Mouse (Mus musculus) CD8-positive naive resting alpha-beta T cell, adult 2 months (primary cell): Measurements from ENCODE around the gene Txlng.

Source experiments
- DNase-seq, 2 experiments: peaks; one replicate each; pipeline ENCODE4 v3.0.0; 2022; ENCODE audit warnings: low read depth in 2 of 2, low spot score in 2 of 2

Gene Txlng

DNA sequence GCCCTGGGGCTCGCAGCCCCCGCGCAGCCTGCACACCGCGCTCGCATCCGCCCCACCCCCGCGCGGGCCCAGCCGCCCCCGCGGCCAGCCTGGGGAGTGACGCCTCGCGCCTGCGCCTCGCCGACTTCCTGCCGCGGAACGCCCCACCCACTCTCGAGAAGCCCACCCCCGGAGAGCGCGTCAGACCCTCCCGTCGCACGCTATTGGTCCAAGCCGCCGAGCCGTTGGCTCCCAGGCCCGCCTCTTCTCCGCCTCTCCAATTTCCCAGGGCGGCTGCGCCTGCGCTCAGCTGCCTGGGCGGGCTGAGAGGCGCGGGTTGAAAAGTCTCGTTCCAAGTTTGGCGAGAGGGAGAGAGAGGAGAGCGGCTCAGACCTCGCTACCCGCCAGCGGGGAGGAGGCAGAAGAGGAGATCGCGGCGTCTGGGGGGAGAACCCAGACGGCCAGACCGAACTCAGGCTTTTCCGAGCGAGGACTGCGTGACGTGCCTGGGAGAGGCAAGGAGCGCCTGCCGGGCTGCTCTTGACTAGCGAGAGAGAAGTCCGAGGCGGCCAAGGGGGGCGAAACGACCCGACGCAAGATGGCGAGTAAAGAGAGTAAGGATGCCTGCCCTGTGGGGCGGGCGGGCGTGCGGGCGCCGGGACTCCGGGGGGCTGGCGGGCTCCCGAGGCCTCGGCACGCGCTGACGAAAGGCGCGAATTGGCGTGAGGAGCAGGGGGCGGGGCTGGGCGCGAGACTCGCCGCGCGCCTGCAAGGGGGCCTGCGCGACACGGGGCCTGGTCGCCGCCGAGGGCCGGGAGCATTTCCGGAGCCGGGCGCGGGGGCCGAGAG, 68.9 kb downstream of the Txlng start, which contains the start of gene Rbbp7:
Gene Rbbp7 (plus strand): TSS at position 288 of the 828 bp plus-strand sequence.
- DNase-seq = peak; percentile 87 to 90

GRCm38 (mm10) chrX:162759251-162760114, 69.8 kb downstream of the Txlng start:
- DNase-seq = peak in 1 of 2 experiments; percentile 3

DNA sequence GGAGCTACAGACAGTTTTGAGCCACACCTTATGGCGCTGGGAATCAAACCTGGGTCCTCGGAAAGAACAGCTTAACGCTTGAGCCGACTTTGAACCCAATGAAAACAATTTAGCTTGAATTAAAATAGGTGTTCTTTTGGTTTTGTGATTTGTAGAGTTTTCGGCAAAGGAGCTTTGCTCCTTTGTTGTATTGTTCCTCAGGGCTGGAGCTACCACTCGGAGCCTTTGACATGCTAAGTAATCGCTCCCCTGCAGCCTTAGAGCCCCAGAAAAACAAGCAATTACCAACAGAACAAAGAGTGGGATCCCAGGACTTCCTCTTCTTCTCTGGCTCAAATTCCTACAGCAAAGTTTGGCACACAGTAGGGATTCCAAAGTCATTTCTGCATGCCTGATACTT, 73.2 kb downstream of the Txlng start:
- DNase-seq = no peak

DNA sequence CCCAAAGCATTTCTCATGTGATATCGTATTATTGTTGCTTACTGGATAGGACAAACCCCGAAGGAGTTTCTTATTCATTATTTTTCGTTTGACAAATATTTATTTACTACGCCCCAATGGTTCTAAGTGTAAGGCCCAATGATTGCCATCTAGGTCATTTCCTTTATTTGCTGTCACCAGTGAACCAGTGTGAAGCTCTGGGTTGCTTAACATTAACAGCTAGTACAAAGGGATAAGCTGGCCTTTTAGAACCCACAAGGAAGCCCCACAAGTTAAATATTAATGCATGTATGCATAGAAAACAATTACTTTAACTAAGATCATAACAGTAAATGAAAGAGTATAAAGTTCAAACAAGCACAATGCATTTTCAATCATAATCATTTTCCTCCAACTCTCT, 74.9 kb downstream of the Txlng start:
- no peak for DNase-seq

DNA sequence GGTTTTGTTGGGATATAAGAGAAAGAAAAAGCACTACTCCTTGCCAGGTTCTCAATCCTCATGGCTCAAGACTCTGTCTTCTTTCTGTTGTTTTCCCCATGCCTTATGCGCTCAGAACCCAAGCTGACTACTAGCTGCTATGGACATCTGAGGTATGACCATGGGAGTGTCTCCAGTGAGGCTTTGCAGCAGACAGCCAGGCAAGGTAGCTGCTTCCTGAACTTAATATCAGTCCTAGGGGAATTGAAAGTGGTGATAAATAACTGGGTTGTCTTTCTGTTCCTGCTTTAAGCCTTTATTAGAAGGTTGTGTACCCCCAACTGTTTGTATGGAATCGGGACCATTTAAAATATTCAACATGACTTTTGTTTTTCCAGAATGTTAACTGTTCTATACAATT, 76.8 kb downstream of the Txlng start:
- no peak for DNase-seq

- DNase-seq = no peak
Measured at GRCm38 (mm10) chrX:162748696-162749420, 80.4 kb downstream of the Txlng start.

DNA sequence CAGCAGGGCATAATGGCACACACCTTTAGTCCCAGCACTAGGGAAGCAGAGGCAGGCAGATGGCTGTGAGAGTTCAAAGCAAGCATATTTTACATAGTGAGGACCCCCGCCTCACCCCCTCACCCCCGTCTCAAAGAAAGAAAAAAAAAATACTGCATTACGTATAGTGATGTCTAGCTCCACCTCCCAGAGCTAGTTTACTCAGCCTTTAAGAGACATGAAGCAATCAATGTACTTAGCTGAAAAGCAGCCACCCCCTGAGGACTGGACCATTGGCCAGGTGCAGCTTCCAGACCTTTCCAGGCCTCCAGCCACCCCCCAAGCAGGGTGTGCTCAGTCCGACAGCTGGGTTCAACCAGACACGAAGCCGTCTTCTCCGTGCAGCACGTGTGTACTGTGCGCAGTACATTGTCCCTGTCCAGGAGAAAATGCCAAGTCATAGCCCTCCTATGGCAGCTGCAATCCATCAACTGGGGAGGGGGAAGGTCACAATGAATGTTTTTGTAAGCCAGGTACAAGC, 93.1 kb downstream of the Txlng start:
- no peak for DNase-seq

- peak; percentile 38 to 48 for DNase-seq
Measured at GRCm38 (mm10) chrX:162734997-162735929, 94.0 kb downstream of the Txlng start.

DNA sequence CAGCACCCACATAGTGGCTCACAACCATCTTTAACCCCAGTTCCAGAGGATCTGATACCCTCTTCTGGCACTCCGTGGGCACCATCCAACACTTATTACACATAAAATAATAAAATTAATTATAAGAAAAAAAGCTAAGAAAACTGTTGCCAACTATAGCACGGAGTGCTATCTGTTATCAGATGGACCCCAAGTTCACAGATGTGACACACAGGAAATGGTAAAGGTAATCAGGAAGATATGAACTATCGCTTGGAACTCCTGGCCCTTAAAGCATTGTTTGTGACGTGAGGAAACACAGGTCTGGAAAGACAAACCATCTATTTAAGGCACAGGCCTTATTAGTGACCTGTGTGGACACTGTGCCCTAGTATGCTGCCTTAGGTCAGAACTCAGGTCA, 99.2 kb downstream of the Txlng start:
- no peak for DNase-seq
